Mouse (Mus musculus) heart, embryonic 13.5 days (tissue): ENCODE measurements around the gene Tead1. TPM values are rescaled to one million over a fixed set of nuclear protein-coding genes. Genes with fewer than 3 reads are reported as not detected.

ENCODE experiments used
- ATAC-seq: fragments of 200-750 bp; cut with Nextera tagmentation; 2 replicates; pipeline ENCODE4 v1.8.0; 2017; ENCODE audit warnings: moderate TSS enrichment; ENCODE audit not compliant: insufficient number of reproducible peaks, low FRiP score, low TSS enrichment; ENCODE audit errors: extremely low read depth
- H3K27ac ChIP-seq: fragments of 300-500 bp; sonication (generic); replicated peaks from 2 replicates; pipeline ENCODE4 v1.5.1; 2015; ENCODE audit warnings: moderate library complexity, mild to moderate bottlenecking, inconsistent platforms
- H3K27me3 ChIP-seq: fragments of 300-500 bp; sonication (generic); replicated peaks from 2 replicates; pipeline ENCODE4 v1.6.1; 2015; ENCODE audit warnings: mild to moderate bottlenecking, inconsistent platforms
- H3K36me3 ChIP-seq: fragments of 300-500 bp; sonication (generic); 2 replicates; pipeline ENCODE4 v1.6.1; 2015; ENCODE audit warnings: mild to moderate bottlenecking, inconsistent platforms
- H3K4me1 ChIP-seq: fragments of 300-500 bp; sonication (generic); 2 replicates; pipeline ENCODE4 v1.6.1; 2015; ENCODE audit warnings: inconsistent platforms
- H3K4me2 ChIP-seq: fragments of 300-500 bp; sonication (generic); 2 replicates; pipeline ENCODE4 v1.6.1; 2015; ENCODE audit warnings: inconsistent platforms, mild to moderate bottlenecking, moderate library complexity
- H3K4me3 ChIP-seq: fragments of 300-500 bp; sonication (generic); 2 replicates; pipeline ENCODE4 v1.5.1; 2015; ENCODE audit warnings: moderate library complexity, mild to moderate bottlenecking, inconsistent platforms
- H3K9ac ChIP-seq: fragments of 300-500 bp; sonication (generic); 2 replicates; pipeline ENCODE4 v1.6.1; 2015; ENCODE audit warnings: inconsistent platforms, mild to moderate bottlenecking, moderate library complexity
- H3K9me3 ChIP-seq: fragments of 300-500 bp; sonication (generic); 2 replicates; pipeline ENCODE4 v1.6.1; 2016; ENCODE audit warnings: inconsistent platforms
- WGBS: fragments of 180-500 bp; shearing (Covaris S2); methylation state at CpG from one replicate; pipeline ENCODE4 v1.1.7; 2015; ENCODE audit warnings: mixed read lengths; 5-methylcytosine and 5-hydroxymethylcytosine counted together
- polyA plus RNA-seq: library from polyadenylated mRNA; unstranded; fragments of >200 nt; fragmentation: Nextera tagmentation; extraction: Ambion mirVana; gene quantifications from 2 replicates; pipeline ENCODE4 v1.2.1, GENCODE M21; 2015

Gene Tead1
- polyA plus RNA-seq, 1 experiment from 2014 or later = 25.2 TPM

DNA sequence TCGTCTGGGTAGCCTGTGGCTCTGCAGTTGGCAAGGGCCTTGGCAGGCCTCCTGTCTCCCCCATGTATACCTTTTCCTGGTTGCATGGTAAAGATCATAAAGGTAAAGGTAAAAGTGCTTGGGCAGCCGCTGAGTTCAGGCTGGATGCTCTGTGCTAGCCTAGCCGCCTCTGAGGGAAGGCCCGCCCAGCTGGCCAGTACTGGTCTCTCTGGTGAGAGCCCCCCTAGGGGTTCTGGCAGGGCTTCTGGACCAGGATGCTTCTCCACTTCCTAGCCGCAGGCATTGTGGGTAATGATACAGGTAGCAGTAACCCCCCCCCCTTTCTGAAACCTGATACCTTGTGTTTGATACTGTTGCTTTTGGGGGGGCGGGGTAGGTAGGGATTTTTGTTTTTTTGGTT, 212.8 kb downstream of the Tead1 start:
- ATAC-seq = no peak
- WGBS = 83% methylated on average over 6 of the region's 6 CpGs
- H3K9ac ChIP-seq = no peak overlapping the region
- H3K36me3 ChIP-seq = peaks cover 86% of the 10 kb centered on the region
- H3K9me3 ChIP-seq = no peaks in the 10 kb centered on the region
- peaks cover 12% of the 10 kb centered on the region for H3K4me1 ChIP-seq
- H3K27me3 ChIP-seq = no peaks in the 10 kb centered on the region
- no peak overlapping the region for H3K27ac ChIP-seq
- no peak overlapping the region for H3K4me2 ChIP-seq
- no peak overlapping the region for H3K4me3 ChIP-seq

DNA sequence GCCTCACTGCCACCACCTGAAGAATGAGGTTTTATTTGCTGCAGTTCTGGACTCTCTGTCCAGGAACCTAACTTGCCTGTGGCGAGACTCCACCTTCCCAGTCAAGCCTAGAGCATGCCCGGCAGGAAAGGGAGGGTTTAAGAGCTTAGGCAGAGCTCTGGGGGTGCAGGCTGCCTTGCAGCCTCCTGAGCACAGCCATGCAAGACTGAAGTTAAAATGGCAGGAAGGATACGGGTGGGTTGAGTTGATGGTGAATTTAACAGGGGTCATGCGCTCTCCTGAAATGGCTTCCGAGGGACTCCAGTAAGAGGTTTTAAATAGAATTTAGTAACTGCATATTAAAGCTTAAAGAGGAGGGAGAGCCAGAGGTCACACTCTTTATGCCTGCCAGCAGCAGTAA, 213.5 kb downstream of the Tead1 start:
- H3K36me3 ChIP-seq = peaks cover 86% of the 10 kb centered on the region
- H3K27ac ChIP-seq = no peak overlapping the region
- H3K27me3 ChIP-seq = no peaks in the 10 kb centered on the region
- H3K4me3 ChIP-seq = no peak overlapping the region
- WGBS = 74% methylated on average over 5 of the region's 5 CpGs
- no peaks in the 10 kb centered on the region for H3K9me3 ChIP-seq
- H3K4me1 ChIP-seq = 0 out of 2 replicates have a peak, but pooled peaks cover 8% of the 10 kb centered on the region
- H3K4me2 ChIP-seq = no peak overlapping the region
- ATAC-seq = no peak
- no peak overlapping the region for H3K9ac ChIP-seq

DNA sequence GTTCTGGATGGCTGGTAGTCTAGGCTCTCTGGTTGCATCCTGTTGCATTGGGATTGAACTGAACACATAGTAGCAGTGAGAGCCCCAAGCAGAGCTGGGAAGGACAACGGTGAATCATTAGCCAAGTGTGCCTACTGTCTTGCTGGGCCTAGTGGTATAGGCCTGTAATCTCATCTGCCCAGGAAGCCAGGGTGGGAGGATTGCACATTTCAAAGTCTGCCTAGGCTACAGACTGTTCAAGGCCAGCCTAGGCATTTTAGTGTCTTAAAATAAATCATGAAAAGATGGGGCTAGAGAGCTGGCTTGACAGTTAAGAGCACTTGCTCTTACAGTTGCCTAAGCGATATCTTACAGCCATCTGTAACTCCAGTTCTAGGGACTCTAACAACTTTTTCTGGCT, 217.2 kb downstream of the Tead1 start:
- Histone ChIP-seq H3K27ac (no peak overlapping the region), H3K9me3 (no peaks in the 10 kb centered on the region), H3K4me3 (no peak overlapping the region), H3K4me1 (no peaks in the 10 kb centered on the region), H3K27me3 (no peaks in the 10 kb centered on the region), H3K36me3 (peaks cover 96% of the 10 kb centered on the region), H3K9ac (no peak overlapping the region), H3K4me2 (no peak overlapping the region)
- no peak for ATAC-seq
- WGBS = 90% methylated on average over 2 of the region's 2 CpGs

DNA sequence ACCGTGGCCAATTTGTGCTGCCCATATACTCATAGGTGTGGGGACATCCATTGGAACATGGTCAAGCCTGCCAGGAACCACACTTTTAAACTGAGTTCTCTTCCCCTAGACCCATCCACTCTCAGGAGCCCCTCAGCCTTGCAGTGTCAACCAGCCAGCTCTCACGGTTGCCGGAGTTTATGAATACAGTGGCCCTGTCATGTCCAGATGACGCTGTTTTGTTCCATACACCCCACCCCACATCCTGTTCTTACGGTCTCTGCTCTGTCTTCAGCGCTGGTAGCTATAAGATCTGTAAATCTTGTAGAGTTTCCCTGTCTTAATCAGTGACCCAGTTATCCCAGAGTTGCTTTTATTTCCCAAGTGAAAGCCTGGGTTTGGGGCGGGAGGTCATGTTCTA, 222.6 kb downstream of the Tead1 start:
- H3K36me3 ChIP-seq = peaks cover 85% of the 10 kb centered on the region
- WGBS = 91% methylated on average over 7 of the region's 7 CpGs
- no peak for ATAC-seq

DNA sequence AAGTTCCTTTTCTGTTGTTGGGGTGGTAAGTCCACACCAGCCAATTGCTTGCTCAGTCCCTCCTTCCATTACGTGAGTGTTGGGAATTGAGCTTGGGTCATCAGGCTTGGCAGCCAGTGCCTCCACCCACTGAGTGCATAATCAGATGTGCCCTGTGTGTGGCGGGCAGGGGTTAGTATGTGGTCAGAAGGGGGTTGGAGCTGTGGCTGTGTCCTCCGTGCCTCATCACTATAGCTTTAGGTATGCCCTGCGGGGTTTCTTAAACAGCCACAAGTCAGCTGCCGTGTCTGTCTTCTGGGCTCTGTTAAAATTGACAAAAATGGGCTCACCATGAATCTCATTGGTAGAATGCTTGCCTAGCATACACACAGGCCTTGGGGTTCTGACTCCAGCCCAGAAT, 227.7 kb downstream of the Tead1 start:
- H3K9me3 ChIP-seq = no peaks in the 10 kb centered on the region
- H3K27ac ChIP-seq = no peak overlapping the region
- H3K4me1 ChIP-seq = peaks cover 12% of the 10 kb centered on the region; the same call in 1 of the 2 replicates
- ATAC-seq = no peak
- H3K27me3 ChIP-seq = no peaks in the 10 kb centered on the region
- WGBS = 85% methylated on average over 5 of the region's 5 CpGs
- H3K36me3 ChIP-seq = peaks cover 36% of the 10 kb centered on the region
- no peak overlapping the region for H3K4me3 ChIP-seq
- no peak overlapping the region for H3K9ac ChIP-seq
- no peak overlapping the region for H3K4me2 ChIP-seq

More for the DNA sequence above, 222.6 kb downstream of the Tead1 start:
- H3K27ac ChIP-seq = no peak overlapping the region
- no peak overlapping the region for H3K4me2 ChIP-seq
- H3K4me1 ChIP-seq = no peaks in the 10 kb centered on the region
- no peaks in the 10 kb centered on the region for H3K27me3 ChIP-seq
- no peaks in the 10 kb centered on the region for H3K9me3 ChIP-seq
- H3K9ac ChIP-seq = no peak overlapping the region
- no peak overlapping the region for H3K4me3 ChIP-seq

DNA sequence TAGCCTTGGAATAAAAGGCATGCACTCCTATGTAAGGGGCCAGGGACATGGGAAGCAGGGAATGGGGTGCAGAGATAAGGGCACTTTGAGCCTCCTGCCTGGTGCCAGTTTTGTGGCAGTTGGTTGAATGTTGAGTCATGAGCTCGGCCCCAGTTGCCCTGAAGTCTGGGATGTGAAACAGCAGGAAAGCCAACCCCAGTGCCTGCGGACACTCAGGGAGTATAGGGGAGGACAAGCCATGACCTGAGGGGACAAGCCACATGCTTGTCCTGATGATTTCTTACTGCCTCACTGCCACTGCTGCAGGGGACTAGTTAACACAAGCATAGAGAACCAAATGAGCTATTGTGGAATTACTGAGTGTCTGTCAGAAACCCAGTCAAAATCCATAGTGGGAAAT, 228.3 kb downstream of the Tead1 start:
- H3K36me3 ChIP-seq = peaks cover 30% of the 10 kb centered on the region
- WGBS = 69% methylated on average over 2 of the region's 2 CpGs
- H3K4me1 ChIP-seq = peaks cover 12% of the 10 kb centered on the region; the same call in 1 of the 2 replicates
- H3K4me2 ChIP-seq = no peak overlapping the region
- H3K27ac ChIP-seq = no peak overlapping the region
- H3K4me3 ChIP-seq = no peak overlapping the region
- no peak for ATAC-seq
- no peaks in the 10 kb centered on the region for H3K9me3 ChIP-seq
- H3K27me3 ChIP-seq = no peaks in the 10 kb centered on the region
- H3K9ac ChIP-seq = no peak overlapping the region

DNA sequence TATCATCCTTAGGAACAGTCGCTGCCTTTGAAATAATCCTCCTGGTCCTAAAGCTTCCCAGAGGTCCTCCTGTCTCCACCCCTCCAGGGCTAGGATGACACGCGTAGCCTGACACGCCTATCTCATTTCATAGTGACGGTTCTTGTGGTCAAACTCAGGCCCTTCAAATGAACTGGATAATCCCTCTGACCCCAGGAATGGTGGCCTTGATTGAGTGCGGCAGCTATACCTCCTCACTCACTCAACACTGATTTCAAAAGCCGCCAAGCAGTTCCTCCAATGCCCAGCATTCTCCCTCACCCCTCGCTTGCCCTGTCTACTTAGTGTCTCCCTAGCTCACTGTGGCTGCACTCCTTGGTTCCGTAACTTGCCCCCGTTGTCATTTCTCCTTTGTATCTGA, 230.0 kb downstream of the Tead1 start:
- Histone ChIP-seq H3K4me1 (peaks cover 12% of the 10 kb centered on the region; the same call in 1 of the 2 replicates), H3K9me3 (no peaks in the 10 kb centered on the region), H3K27ac (no peak overlapping the region), H3K4me2 (no peak overlapping the region), H3K27me3 (no peaks in the 10 kb centered on the region), H3K36me3 (peaks cover 13% of the 10 kb centered on the region), H3K4me3 (no peak overlapping the region), H3K9ac (no peak overlapping the region)
- 63% methylated on average over 10 of the region's 10 CpGs for WGBS
- no peak for ATAC-seq

DNA sequence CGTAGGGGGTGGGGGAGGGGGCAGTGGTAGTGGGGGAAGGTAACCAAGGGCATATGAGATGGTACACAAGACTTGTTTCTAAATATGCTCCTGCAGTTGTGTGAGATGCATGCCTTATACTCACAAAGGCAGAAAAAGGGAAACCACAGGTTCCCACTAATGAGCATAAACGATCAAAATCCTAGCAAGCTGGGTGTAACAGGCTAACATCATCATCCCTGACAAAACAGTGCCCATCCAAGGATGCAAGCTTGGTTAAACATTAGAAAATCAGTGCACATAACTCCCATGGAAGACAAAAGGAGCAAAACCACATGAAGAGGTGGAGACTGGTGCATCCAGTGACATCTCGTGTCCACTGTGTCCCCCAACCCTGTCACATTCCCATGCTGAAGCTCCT, 233.9 kb downstream of the Tead1 start:
- no peaks in the 10 kb centered on the region for H3K27me3 ChIP-seq
- WGBS = 86% methylated on average over 3 of the region's 3 CpGs
- H3K4me2 ChIP-seq = no peak overlapping the region
- no peak overlapping the region for H3K27ac ChIP-seq
- H3K36me3 ChIP-seq = no peaks in the 10 kb centered on the region
- H3K9ac ChIP-seq = no peak overlapping the region
- H3K4me3 ChIP-seq = no peak overlapping the region
- H3K9me3 ChIP-seq = no peaks in the 10 kb centered on the region
- peaks cover 14% of the 10 kb centered on the region; the same call in 1 of the 2 replicates for H3K4me1 ChIP-seq
- ATAC-seq = no peak

DNA sequence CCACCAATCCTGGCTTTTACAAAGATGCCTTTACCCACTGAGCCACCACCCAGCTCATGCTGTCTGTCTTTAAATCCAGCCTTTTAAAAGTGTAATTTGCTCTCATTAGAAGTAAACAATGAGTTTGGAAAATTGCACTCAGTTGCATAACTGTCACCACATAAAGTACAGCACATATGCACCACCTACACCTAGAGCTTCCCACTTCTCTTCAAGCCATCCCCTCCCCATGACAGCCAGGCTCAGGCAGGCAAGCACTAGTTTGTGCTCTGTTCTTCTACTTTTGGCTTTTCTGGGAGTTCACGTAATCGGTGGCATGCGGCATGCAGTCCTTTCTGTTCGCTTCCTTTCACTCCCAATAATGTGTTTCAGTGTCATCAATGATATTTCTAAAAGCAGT, 236.5 kb downstream of the Tead1 start:
- no peaks in the 10 kb centered on the region for H3K27me3 ChIP-seq
- H3K4me1 ChIP-seq = peaks cover 13% of the 10 kb centered on the region
- no peak overlapping the region for H3K4me2 ChIP-seq
- 85% methylated on average over 4 of the region's 4 CpGs for WGBS
- no peak for ATAC-seq
- no peaks in the 10 kb centered on the region for H3K9me3 ChIP-seq
- H3K4me3 ChIP-seq = no peak overlapping the region
- H3K9ac ChIP-seq = no peak overlapping the region
- H3K36me3 ChIP-seq = no peaks in the 10 kb centered on the region
- no peak overlapping the region for H3K27ac ChIP-seq

DNA sequence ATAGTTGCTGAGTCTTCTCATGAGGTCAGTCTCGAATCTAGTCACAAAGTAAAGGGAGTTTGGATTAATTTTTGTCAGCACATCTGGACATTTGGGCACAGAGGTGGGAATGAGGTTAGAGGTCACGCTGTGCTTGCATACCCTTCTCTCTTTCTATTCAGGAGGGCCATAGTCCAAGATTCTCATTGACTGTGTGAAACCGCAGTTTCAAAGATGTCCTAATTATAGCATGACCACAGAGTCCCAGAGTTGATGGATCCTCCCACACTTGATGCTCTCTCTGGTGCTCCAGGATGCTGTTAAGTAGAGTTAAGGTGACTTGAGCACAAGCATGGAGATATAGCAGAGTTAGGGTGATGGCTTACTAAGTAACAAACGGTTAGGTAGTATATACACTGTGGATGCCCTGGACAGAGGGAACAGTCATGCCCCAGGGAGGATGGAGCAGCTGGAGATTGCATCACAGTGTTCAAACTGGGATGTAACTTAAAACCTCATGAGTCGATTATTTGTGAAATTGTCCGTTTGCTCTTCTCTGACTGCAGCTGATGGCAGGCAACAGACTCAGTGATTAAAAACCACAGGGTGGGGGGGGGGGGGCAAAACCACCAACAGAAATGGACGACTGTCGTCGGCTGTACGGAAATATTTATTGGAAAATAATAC, 238.6 kb downstream of the Tead1 start:
- H3K4me2 ChIP-seq = no peak overlapping the region
- no peak overlapping the region for H3K27ac ChIP-seq
- no peaks in the 10 kb centered on the region for H3K9me3 ChIP-seq
- H3K9ac ChIP-seq = no peak overlapping the region
- WGBS = 71% methylated on average over 10 of the region's 10 CpGs
- no peaks in the 10 kb centered on the region; the same call in 1 of the 2 replicates for H3K27me3 ChIP-seq
- no peak for ATAC-seq
- peaks cover 16% of the 10 kb centered on the region for H3K4me1 ChIP-seq
- H3K36me3 ChIP-seq = no peaks in the 10 kb centered on the region
- H3K4me3 ChIP-seq = no peak overlapping the region

DNA sequence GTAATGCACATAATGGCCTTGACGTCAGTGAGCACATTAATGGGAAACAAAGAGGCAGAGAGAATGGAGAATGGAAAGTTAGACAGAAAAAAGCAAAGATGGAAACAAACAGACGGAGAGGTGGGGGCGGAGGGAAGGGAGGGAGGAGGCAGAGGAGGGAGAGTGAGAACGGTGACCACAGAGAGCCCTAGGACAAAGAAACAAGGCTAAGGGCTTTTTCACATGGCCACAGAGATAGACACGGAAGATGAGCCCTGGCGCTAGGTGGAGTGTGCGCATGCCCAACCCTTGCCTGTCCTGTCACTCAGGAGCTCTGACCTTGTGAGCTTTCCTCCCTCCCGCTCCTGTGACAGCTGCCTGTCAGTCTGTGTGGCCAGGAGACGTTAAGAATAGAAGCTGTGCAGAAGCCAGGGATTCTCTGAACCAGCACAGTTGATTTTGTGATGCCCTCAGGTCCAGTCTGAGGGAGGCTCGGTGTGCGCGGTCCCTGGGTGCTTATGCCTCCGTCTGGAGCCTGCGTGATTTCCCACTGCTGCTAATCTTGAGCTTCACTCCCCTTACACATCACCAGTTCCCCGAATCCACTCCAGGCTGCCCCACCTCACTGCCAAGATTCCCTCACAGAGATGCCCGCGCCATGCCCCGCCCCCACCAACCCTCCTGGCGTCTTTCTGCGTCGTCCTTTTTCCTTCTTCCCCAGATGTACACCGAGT, 239.3 kb downstream of the Tead1 start:
- peak overlapping the region; percentile 8; the same call in 1 of the 2 replicates for H3K4me3 ChIP-seq
- peak overlapping the region; percentile 48; the same call in 1 of the 2 replicates for H3K9ac ChIP-seq
- H3K36me3 ChIP-seq = no peaks in the 10 kb centered on the region
- 49% methylated on average over 22 of the region's 22 CpGs for WGBS
- peaks cover 17% of the 10 kb centered on the region for H3K4me1 ChIP-seq
- H3K9me3 ChIP-seq = no peaks in the 10 kb centered on the region
- H3K4me2 ChIP-seq = peak overlapping the region; percentile 51
- no peak overlapping the region for H3K27ac ChIP-seq
- ATAC-seq = no peak
- no peaks in the 10 kb centered on the region; the same call in 1 of the 2 replicates for H3K27me3 ChIP-seq

DNA sequence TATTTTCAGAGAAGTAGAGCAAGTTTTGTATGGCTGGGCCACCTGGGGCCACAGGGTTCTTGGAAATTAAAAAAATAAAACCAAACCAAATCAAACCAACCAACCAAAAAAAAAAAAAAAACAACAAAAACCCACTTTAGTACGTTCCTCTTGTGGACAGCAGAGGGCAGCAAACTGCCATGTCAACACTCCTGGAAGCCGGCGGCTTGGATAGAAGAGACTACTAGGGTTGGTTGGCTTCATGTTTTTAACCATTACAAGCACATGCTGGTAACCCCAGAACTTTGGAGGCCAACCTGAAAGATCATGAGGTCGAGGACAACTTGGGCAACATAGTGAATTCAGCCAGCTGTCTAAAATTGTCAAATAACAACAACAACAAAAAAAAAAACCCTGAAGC, 240.7 kb downstream of the Tead1 start:
- no peak overlapping the region for H3K4me2 ChIP-seq
- no peaks in the 10 kb centered on the region for H3K9me3 ChIP-seq
- WGBS = 1% methylated on average over 4 of the region's 4 CpGs
- H3K36me3 ChIP-seq = no peaks in the 10 kb centered on the region
- H3K4me3 ChIP-seq = no peak overlapping the region
- H3K27me3 ChIP-seq = peaks cover 7% of the 10 kb centered on the region; the same call in 1 of the 2 replicates
- no peak for ATAC-seq
- peaks cover 17% of the 10 kb centered on the region for H3K4me1 ChIP-seq
- no peak overlapping the region for H3K9ac ChIP-seq
- H3K27ac ChIP-seq = no peak overlapping the region
